In the genomic region with DNA sequence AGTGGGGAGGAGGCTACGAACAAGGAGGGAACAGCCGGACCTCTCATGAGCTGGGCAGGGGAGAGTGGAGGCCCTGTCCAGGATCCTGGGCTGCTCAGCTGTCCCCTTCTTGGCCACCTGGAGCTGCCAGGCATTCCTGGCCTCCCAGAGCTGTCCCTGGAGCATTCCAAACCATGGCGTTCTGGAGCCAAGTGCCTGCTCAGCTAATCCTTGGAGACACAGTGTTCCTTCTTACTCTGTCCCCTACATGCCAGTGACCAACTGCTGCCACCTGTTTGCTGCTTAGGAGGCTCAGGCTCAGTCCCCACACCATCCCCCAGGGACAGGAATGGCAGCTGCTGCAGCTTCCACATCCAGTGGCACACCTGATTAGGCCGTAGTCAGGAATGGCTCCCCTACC, we compare ENCODE assay signal across 9 mouse cellular contexts. TPM values are rescaled to one million over a fixed set of nuclear protein-coding genes. Genes with fewer than 3 reads are reported as not detected.
DNase-seq lines count a peak whose midpoint lies in the region; ATAC-seq lines count a peak whose summit lies in the region.
"Had no signal": no experiment of that assay in that cellular context is flagged by ENCODE, and none has a peak within 500 bp of the region (broad histone marks: within the 10 kb centered on the region; RNA-seq: fewer than 3 reads in every experiment).

No protein-coding gene starts in this region.

- H3K4me2 ChIP-seq in heart, embryonic 13.5 days = peak overlapping the region; percentile 14; the same call in 1 of the 2 replicates

- H3K4me1 ChIP-seq in megakaryocyte, embryonic 14.5 days = peaks cover 44% of the 10 kb centered on the region
- H3K4me1 ChIP-seq in heart, embryonic 13.5 days = peaks cover 41% of the 10 kb centered on the region

- H3K27me3 ChIP-seq in megakaryocyte, embryonic 14.5 days (replicated peaks) = peaks cover 72% of the 10 kb centered on the region
- peaks cover 14% of the 10 kb centered on the region; the same call in 1 of the 2 replicates for H3K27me3 ChIP-seq in heart, embryonic 13.5 days (replicated peaks)

- DNase-seq in cerebellum, postnatal 25 days = peak; percentile 72 to 78
- DNase-seq in lung, postnatal 4 days = peak; percentile 21 to 51
- no peak for DNase-seq in yolk sac, embryonic 10.5 days (ENCODE audit: low spot score)
- no peak for DNase-seq in T-cell, adult 2 months (ENCODE audit: low spot score)
- no peak for DNase-seq in layer of hippocampus, adult 11-12 months (ENCODE audit: low spot score)

- no peaks in the 10 kb centered on the region for H3K9me3 ChIP-seq in megakaryocyte, embryonic 14.5 days
- no peaks in the 10 kb centered on the region for H3K9me3 ChIP-seq in heart, embryonic 13.5 days

- no peak; the same call in 1 of the 2 replicates for ATAC-seq in megakaryocyte, adult 5-6 weeks (ENCODE audit: poor library complexity, severe bottlenecking)
- ATAC-seq in heart, embryonic 13.5 days (ENCODE audit: extremely low read depth, insufficient number of reproducible peaks, low FRiP score, low TSS enrichment) = no peak

- H3K9ac ChIP-seq in heart, embryonic 13.5 days = peak overlapping the region; percentile 54

- H3K4me3 ChIP-seq in megakaryocyte, embryonic 14.5 days (replicated peaks) = peak overlapping the region; percentile 83
- no peak overlapping the region for H3K4me3 ChIP-seq in heart, embryonic 13.5 days

- peak overlapping the region; percentile 84 for H3K27ac ChIP-seq in heart, embryonic 13.5 days (replicated peaks)

- no peaks in the 10 kb centered on the region for H3K36me3 ChIP-seq in megakaryocyte, embryonic 14.5 days (replicated peaks; ENCODE audit: low read length)
- H3K36me3 ChIP-seq in heart, embryonic 13.5 days = no peaks in the 10 kb centered on the region

- 18% methylated on average over 4 of the region's 4 CpGs for WGBS in heart, embryonic 13.5 days

RNA-seq across cellular contexts. Expression of gene Mybph, which starts 2.7 kb away (rescaled TPM):
- not detected in 2 replicates for polyA plus RNA-seq in megakaryocyte, embryonic 14.5 days (2012; ENCODE audit: insufficient read depth, low replicate concordance)
- total RNA-seq in megakaryocyte, adult 5-6 weeks (2015) = 0.09 and 0.16 TPM in 2 replicates
- total RNA-seq in megakaryocyte, adult 5-6 weeks (2017) = not detected in 2 replicates
- 0.67 and 2.1 TPM in 2 replicates for polyA plus RNA-seq in heart, embryonic 13.5 days (2015; fragmentation: Nextera tagmentation; extraction: Ambion mirVana)
- total RNA-seq: layer of hippocampus, postnatal 10 days had no signal

RNA-seq across cellular contexts. Expression of gene Chil1, which starts 14.0 kb away (rescaled TPM):
- 5.0 TPM in 1 of 2 replicates, not detected in the other for polyA plus RNA-seq in megakaryocyte, embryonic 14.5 days (2012; ENCODE audit: insufficient read depth, low replicate concordance)
- total RNA-seq in megakaryocyte, adult 5-6 weeks (2015) = 137 and 168 TPM in 2 replicates
- 120 and 142 TPM in 2 replicates for total RNA-seq in megakaryocyte, adult 5-6 weeks (2017)
- polyA plus RNA-seq in heart, embryonic 13.5 days (2015; fragmentation: Nextera tagmentation; extraction: Ambion mirVana) = 0.66 and 1.5 TPM in 2 replicates

RNA-seq across cellular contexts. Expression of gene Adora1, which starts 39.3 kb away (rescaled TPM):
- 0.50 TPM in 1 of 2 replicates, not detected in the other for polyA plus RNA-seq in megakaryocyte, embryonic 14.5 days (2012; ENCODE audit: insufficient read depth, low replicate concordance)
- total RNA-seq in megakaryocyte, adult 5-6 weeks (2015) = not detected in 2 replicates
- not detected in 2 replicates for total RNA-seq in megakaryocyte, adult 5-6 weeks (2017)
- 8.3 and 9.0 TPM in 2 replicates for polyA plus RNA-seq in heart, embryonic 13.5 days (2015; fragmentation: Nextera tagmentation; extraction: Ambion mirVana)

Comparison
In these comparisons a context has a peak if more than half of its experiments do, and no peak if none do; other contexts are left out.
1. DNase-seq: peak in cerebellum, postnatal 25 days (2 of 2) and lung, postnatal 4 days (2 of 2); none in yolk sac, embryonic 10.5 days (single experiment), T-cell, adult 2 months (single experiment) and layer of hippocampus, adult 11-12 months (single experiment).